Mouse (Mus musculus): Measurements from ENCODE around the gene Ctse. TPM values are rescaled to one million over a fixed set of nuclear protein-coding genes. Genes with fewer than 3 reads are reported as not detected.

Gene Ctse
- polyA plus RNA-seq (2012; rRNA removed) = not detected in 2 replicates

DNA sequence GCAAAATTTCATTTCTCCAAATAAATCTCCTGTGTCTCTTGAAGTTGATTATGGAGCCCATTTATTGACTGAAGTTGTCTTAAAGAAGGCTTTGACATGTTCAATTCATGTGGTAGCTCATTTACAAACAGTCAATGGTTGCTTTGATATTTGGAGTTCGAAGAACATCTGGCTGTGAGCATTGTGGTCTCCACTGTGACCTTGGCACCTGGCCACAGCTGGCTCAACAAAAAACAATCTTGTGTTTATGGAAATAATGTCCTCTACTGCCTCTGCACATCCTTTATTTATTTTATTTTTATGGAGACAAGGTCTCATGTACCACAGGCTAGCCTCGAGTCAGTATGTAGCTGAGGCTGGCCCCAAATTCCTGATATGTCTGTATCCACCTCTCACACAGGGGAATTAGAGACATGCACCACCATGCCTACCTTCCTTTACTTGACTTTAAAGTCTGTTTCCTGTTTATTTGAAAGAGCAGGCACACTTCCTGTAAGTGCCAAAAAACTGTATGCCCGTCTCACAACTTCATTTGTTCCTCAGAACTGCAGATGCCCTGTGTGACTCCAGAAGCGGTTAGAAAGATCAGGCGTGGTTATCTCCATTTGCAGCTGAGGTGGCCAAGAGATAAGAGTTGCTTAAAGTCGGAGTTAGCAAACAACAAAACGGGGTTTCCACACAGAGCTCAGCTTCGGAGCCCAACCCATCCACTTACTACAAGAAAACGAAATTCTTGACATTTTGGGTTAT lies at the start of gene Ctse:
Gene Ctse, plus strand, starts transcription at position 516 of the 750 bp plus-strand sequence.

DNA sequence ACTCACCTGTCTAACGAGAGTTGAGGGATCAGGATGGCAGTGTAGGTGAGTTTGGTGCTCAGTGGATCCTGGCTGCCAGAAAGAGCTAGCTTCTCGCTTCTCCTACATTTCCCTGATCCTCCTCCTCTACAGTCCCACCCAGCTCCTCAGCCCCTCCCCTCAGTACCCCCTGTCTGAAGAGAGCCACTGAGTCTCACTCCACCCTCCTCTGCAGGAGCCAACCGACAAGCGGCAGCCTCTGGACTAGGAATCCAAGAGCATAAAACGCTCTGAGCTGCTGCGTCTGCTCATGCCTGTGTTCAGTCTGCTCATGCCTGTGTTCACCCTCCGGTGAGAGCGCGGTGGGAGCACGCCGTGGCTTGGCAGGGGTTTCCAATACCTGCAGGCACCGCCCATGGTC lies 39.2 kb upstream of the Ctse start, which contains the start of gene Avpr1b:
Gene Avpr1b, plus strand, starts transcription at position 335 of the 400 bp plus-strand sequence.

GRCm38 (mm10) chr1:131688475-131688874 lies 50.4 kb downstream of the Ctse start, which contains the start of gene Rab7b:
Gene Rab7b, plus strand, starts transcription at chr1:131688695.

Other genes with a start within 250 kb of the Ctse start
- 50.9 and 60.0 TPM in 2 replicates for gene Srgap2, start 111.0 kb upstream of the Ctse start, polyA plus RNA-seq (2012; rRNA removed)
- gene Fam72a, start 110.4 kb upstream of the Ctse start, polyA plus RNA-seq (2012; rRNA removed) = 1.3 TPM in 2 replicates
- 0.01 TPM in 1 of 2 replicates, not detected in the other for gene Avpr1b, start 39.1 kb upstream of the Ctse start, polyA plus RNA-seq (2012; rRNA removed)
- gene Rab7b, start 50.4 kb downstream of the Ctse start, polyA plus RNA-seq (2012; rRNA removed) = 0.85 and 0.87 TPM in 2 replicates
- gene Slc26a9, start 105.7 kb downstream of the Ctse start, polyA plus RNA-seq (2012; rRNA removed) = 0.17 TPM in 2 replicates
- gene Pm20d1, start 159.1 kb downstream of the Ctse start, polyA plus RNA-seq (2012; rRNA removed) = 0.13 and 0.15 TPM in 2 replicates
- gene Slc41a1, start 189.2 kb downstream of the Ctse start, polyA plus RNA-seq (2012; rRNA removed) = 21.1 and 21.2 TPM in 2 replicates
- 7.8 and 8.1 TPM in 2 replicates for gene Rab29, start 228.9 kb downstream of the Ctse start, polyA plus RNA-seq (2012; rRNA removed)

All from central nervous system, embryonic 18 days (tissue).